Mouse (Mus musculus) testis, adult 2 months (tissue): ENCODE measurements around the gene Slc25a11.

Source experiments
- CTCF ChIP-seq: fragments of 200-500 bp; IDR thresholded peaks from 2 replicates; pipeline ENCODE4 v1.5.1; 2012; ENCODE audit warnings: low read depth, mild to moderate bottlenecking, inconsistent platforms, low read length, moderate library complexity; ENCODE audit not compliant: control insufficient read depth, insufficient read depth, insufficient replicate concordance
- POLR2A ChIP-seq: fragments of 200-500 bp; IDR thresholded peaks from 2 replicates; pipeline ENCODE4 v1.6.1; 2012; ENCODE audit warnings: low read depth, mild to moderate bottlenecking, inconsistent platforms, low read length, moderate library complexity; ENCODE audit not compliant: control insufficient read depth

DNA sequence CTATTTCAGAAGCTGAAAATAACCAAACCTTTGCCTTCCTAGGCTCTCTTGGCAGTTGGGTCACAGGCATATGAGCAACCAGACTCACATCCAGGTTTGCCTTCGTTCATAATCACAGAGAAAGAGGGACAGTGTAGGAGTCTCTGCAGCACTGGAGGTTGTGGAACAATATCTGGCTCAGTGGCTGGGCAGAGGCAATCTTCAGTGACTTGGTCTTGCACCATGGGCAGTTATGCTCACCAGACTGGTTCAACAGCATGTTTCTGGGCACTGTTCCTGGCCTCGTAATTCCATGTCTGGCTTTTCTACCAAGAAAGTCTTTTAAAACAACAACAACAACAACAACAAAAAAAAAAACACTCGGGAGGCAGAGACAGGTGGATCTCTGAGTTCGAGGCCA, 11.7 kb downstream of the Slc25a11 start:
- TF ChIP-seq CTCF (no peak), POLR2A (no peak)
